Comparison of ENCODE assay signal across 8 mouse cellular contexts in genomic region chr2:75781078-75781477, GRCm38 (mm10). TPM values are rescaled to one million over a fixed set of nuclear protein-coding genes. Genes with fewer than 3 reads are reported as not detected.
DNase-seq lines count a peak whose midpoint lies in the region; ATAC-seq and TF ChIP-seq lines count a peak whose summit lies in the region.

No protein-coding gene starts in this region.

- H3K4me1 ChIP-seq in liver, adult 2 months (ENCODE audit: control insufficient read depth, insufficient read depth, low read length): peaks cover 9% of the 10 kb centered on the region
- H3K4me1 ChIP-seq in embryonic facial prominence, embryonic 10.5 days: peaks cover 30% of the 10 kb centered on the region
- H3K4me1 ChIP-seq in lung, postnatal 0 days (ENCODE audit: insufficient read depth, low read depth, low read length): peaks cover 4% of the 10 kb centered on the region; the same call in 1 of the 2 replicates

- no peaks in the 10 kb centered on the region for H3K79me2 ChIP-seq in liver, adult 2 months (ENCODE audit: control insufficient read depth, insufficient read depth, low read length)

- peak overlapping the region; percentile 59 for H3K9ac ChIP-seq in liver, adult 2 months (ENCODE audit: low read depth, low read length)
- H3K9ac ChIP-seq in lung, postnatal 0 days (replicated peaks; ENCODE audit: low read depth): no peak overlapping the region

- TF ChIP-seq CTCF in liver, adult 2 months (IDR thresholded peaks at IDR 0.05; ENCODE audit: low read depth, low read length): peak; percentile 47
- peak; percentile 78 for TF ChIP-seq CTCF in lung, postnatal 0 days (IDR thresholded peaks at IDR 0.05)

- no peak for TF ChIP-seq POLR2A in liver, adult 2 months (IDR thresholded peaks at IDR 0.05; ENCODE audit: extremely low read depth, insufficient read depth, low read length)

- no peaks in the 10 kb centered on the region for H3K36me3 ChIP-seq in liver, adult 2 months (ENCODE audit: control insufficient read depth, insufficient read depth, low read length)
- H3K36me3 ChIP-seq in embryonic facial prominence, embryonic 10.5 days (replicated peaks): no peaks in the 10 kb centered on the region
- no peaks in the 10 kb centered on the region for H3K36me3 ChIP-seq in lung, postnatal 0 days (ENCODE audit: insufficient read depth, low read length)

- H3K27ac ChIP-seq in liver, adult 2 months (replicated peaks; ENCODE audit: insufficient read depth, low read depth, low read length): no peak overlapping the region
- peak overlapping the region; percentile 16; the same call in 1 of the 2 replicates for H3K27ac ChIP-seq in embryonic facial prominence, embryonic 10.5 days (replicated peaks)
- peak overlapping the region; percentile 77 for H3K27ac ChIP-seq in lung, postnatal 0 days (ENCODE audit: low read length)

- whole genome bisulfite sequencing in liver, adult 2 months: under 1% methylated on average over 3 of the region's 3 CpGs
- 0% methylated on average over 3 of the region's 3 CpGs for WGBS in embryonic facial prominence, embryonic 10.5 days
- 1% methylated on average over 3 of the region's 3 CpGs for WGBS in lung, postnatal 0 days

- no peak overlapping the region for H3K4me3 ChIP-seq in liver, adult 2 months (ENCODE audit: insufficient read depth, low read depth, low read length)
- H3K4me3 ChIP-seq in embryonic facial prominence, embryonic 10.5 days: no peak overlapping the region
- no peak overlapping the region for H3K4me3 ChIP-seq in lung, postnatal 0 days (ENCODE audit: low read depth, low read length)

- no peaks in the 10 kb centered on the region for H3K9me3 ChIP-seq in embryonic facial prominence, embryonic 10.5 days
- no peaks in the 10 kb centered on the region for H3K9me3 ChIP-seq in lung, postnatal 0 days (ENCODE audit: low read length)

- ATAC-seq in activated CD4-positive, CD25-positive, alpha-beta regulatory T cell, adult 4 months: peak; percentile 60
- ATAC-seq in inflammation-experienced regulatory T-cells, adult 6 months: peak; percentile 59
- peak; percentile 27 for ATAC-seq in lung, postnatal 0 days

- peak; percentile 44 for DNase-seq in liver, adult 2 months (ENCODE audit: extremely low read depth, low read depth, low spot score)
- no peak for DNase-seq in liver
- DNase-seq in embryonic facial prominence, embryonic 10.5 days (ENCODE audit: low spot score): peak; percentile 42
- peak; percentile 76 for DNase-seq in lung, postnatal 0 days (ENCODE audit: low spot score)
- DNase-seq in retina, postnatal 7 days (ENCODE audit: low read depth, low spot score): peak; percentile 49
- DNase-seq in spleen, postnatal 4 days (ENCODE audit: low spot score in 2 of 2): no peak

- TF ChIP-seq EP300 in lung, postnatal 0 days (IDR thresholded peaks at IDR 0.05): no peak

- no peak overlapping the region for H3K4me2 ChIP-seq in lung, postnatal 0 days (replicated peaks; ENCODE audit: low read depth, low read length)

- H3K27me3 ChIP-seq in liver, adult 2 months (ENCODE audit: control insufficient read depth, insufficient read depth, low read length): no peaks in the 10 kb centered on the region
- H3K27me3 ChIP-seq in embryonic facial prominence, embryonic 10.5 days (replicated peaks; ENCODE audit: low read depth, poor library complexity, severe bottlenecking): no peaks in the 10 kb centered on the region
- no peaks in the 10 kb centered on the region for H3K27me3 ChIP-seq in lung, postnatal 0 days (replicated peaks; ENCODE audit: insufficient read depth, low read length)

RNA-seq across cellular contexts. Expression of gene Agps, which starts 50.9 kb away (rescaled TPM):
- 10.6 and 10.9 TPM in 2 replicates for total RNA-seq in liver, adult 2 months (2014; rRNA removed)
- polyA plus RNA-seq in liver, adult 2 months (2012; rRNA removed): 1.3 and 1.6 TPM in 2 replicates
- polyA plus RNA-seq in activated CD4-positive, CD25-positive, alpha-beta regulatory T cell, adult 4 months (2017; shearing (Covaris generic)): 10 to 100 TPM; 17.2 to 20.0 TPM
- polyA plus RNA-seq in embryonic facial prominence, embryonic 10.5 days (2016; fragmentation: Nextera tagmentation; extraction: Ambion mirVana): 48.7 and 52.4 TPM in 2 replicates
- 10 to 100 TPM; 17.6 to 25.3 (median 18.5) TPM for polyA plus RNA-seq in inflammation-experienced regulatory T-cells, adult 6 months (2017; shearing (Covaris generic))
- polyA plus RNA-seq in lung, postnatal 0 days (2015; fragmentation: Nextera tagmentation; extraction: Ambion mirVana): 14.2 and 16.4 TPM in 2 replicates

Comparison
In these comparisons a context has a peak if more than half of its experiments do, and no peak if none do; other contexts are left out.
1. DNase-seq: peak in liver, adult 2 months (single experiment), embryonic facial prominence, embryonic 10.5 days (single experiment), lung, postnatal 0 days (single experiment) and retina, postnatal 7 days (single experiment); none in liver (single experiment) and spleen, postnatal 4 days (0 of 2).
2. Peak in every context shown above with its lines, with median percentiles within 50 percentile points of each other: ATAC-seq.